Mouse (Mus musculus) cerebellum, adult 11-12 months (tissue): ENCODE data around the gene Ppp1r1b.
A peak's percentile ranks its signal among the peaks of the same experiment; 100 is the strongest.

ENCODE experiments used
- DNase-seq: peaks from one replicate; pipeline ENCODE4 v3.0.0; 2022

Gene Ppp1r1b

DNA sequence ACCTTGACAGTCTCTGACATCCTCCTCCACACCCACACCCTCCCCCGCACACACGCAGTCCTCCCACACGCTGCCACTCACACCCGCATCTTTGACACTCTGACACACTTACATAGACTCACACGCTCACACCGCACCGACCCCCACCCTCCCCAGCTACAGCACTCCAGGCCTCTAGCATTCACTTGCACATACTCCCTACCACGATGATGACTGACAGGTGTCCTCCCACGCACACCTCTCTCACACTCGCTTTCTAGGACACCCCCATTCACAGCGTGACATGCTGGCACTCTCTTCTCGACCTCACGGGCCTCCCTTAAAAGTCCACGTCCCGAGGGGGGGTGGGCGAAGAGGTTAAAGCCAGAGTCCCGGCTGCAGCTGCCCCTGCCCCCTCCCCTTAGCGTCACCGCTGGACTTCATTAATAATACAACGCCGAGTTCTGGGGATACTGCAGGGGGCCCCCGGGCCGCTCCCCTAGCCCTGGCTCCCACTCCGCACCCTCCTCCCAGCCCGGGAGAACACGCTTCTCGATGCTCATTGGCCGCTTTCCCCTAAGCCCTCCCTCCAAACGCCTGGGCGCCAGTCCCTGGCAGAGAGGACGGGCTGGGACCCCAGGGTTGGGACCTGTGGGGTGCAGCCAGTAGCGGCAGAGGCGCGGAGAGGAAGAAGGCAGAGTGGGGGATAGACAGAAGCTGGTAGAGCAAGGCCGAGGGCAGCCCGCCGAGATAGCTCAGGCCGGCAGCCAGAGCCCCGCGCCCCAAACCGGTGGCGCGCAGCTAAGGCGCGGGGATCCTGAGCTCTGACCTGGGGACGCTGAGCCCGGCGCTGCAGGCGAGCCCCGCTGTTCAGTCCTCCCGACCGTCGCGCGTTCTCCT lies at the start of gene Ppp1r1b:
Ppp1r1b (plus strand) TSS at position 322 of the 879 bp plus-strand sequence.
- peak; percentile 82 for DNase-seq

- peak; percentile 26 for DNase-seq
Measured at GRCm38 (mm10) chr11:98298484-98299205, 49.6 kb upstream of the Ppp1r1b start.

DNA sequence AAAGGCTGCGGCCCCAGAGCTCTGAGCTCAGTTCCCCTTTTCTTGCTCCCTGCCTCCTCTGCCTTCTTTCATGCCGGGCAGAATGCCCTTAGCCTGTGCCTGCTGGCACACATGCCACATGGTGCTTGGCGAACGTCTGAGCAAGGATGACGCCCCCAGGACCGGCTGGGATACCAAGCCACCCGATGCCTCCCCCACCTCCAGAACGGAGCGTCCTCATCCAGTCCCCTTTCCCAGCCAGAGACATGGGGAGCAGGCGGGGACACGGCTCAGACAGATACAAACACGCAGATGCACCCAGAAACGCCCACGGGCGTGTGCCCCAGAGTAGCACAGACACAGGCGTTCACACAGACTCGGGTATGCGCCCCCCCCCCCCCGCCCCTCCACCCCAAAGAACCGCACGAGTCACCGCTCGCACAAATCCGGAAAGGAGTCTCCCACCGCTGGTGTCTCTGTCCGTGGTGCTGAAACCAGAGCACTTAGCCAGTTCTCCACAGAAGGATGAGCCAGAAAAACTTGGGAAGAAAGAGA lies 34.3 kb upstream of the Ppp1r1b start:
- peak; percentile 75 for DNase-seq

DNA sequence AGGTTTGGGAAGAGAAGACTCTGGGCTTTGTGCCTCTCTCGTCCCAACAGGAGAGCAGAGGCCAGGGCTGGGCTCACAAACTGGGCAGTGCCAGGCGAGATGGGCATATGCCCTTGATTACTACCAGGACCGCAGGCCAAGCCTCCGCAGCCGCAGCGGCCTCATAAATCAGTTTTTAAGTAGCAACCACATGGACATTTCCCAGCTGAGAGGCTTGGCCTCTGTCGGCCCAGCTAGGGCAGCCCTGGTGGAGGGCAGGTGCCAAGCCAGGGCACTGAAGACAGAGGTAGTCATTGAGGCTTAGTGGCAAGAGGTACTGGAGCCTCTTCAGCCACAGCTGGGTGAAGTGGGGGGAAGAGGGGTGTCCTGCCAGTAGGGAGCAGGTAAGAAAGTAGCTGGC lies 30.7 kb upstream of the Ppp1r1b start:
- DNase-seq: no peak

GRCm38 (mm10) chr11:98318421-98319116 lies 29.6 kb upstream of the Ppp1r1b start:
- peak; percentile 71 for DNase-seq

- peak; percentile 75 for DNase-seq
Measured at GRCm38 (mm10) chr11:98319120-98319519, 29.1 kb upstream of the Ppp1r1b start.

GRCm38 (mm10) chr11:98319544-98319943 lies 28.7 kb upstream of the Ppp1r1b start:
- no peak for DNase-seq

- peak; percentile 56 for DNase-seq
Measured at GRCm38 (mm10) chr11:98319944-98320343, 28.3 kb upstream of the Ppp1r1b start.

DNA sequence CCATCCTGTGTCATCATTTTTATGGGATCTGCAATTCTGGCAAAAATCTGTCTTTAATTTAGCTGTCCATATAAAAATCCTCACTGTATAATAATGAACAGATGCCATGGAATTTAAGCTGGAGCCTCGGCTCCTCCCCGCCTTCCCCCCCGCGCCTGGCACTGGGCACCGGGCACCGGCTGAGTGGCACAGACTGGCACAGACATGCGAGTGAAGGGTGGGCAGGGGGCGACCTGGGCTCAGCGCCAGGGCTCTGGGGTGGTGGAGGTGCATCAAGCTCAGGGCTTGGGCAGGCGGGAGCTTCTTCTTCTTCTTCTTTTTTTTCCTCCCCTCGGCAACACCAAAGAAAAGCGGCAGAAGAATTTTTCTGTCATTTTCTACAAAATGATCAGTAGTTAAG lies 27.8 kb upstream of the Ppp1r1b start:
- peak; percentile 79 for DNase-seq

DNA sequence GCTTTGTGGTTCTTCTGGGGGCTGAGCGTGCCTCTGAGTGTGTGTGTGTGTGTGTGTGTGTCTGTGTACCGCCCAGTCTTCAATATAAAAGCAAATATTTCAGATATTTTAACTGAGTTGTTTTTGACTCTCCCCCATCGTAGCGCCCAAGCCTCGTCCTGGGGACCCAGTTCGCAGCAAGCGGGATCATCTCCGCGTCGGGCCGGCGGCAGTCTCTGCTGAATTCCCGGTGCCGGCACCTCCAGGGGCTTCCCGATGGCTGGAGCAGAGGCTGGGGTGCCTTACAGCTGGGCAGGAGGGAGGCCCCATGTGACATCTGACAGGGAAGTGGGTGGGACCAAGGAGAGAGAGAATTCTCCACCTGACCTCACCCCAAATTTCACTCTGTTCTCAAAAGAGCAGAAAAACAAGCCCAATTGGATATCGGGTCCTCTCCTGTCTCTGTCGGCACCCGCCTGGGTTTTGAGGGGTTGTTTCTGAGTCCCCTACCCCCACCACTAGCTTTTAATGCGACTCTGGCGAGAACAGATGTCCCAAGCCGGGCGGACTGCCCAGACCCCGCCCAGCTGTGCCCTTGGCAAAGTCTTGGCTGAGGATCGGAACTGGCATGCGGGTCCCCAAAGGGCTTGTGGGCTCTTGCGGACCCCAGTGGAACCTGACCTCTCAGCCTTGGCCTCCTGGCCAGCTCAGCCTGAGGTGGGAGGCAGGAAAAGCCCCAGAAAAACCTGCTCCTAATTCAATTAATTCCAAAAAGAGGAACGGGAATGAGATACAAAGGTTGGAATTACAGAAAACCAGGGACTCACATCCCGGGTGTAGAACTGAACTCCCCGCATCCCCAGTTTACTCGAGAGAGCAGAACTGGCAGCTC lies 27.2 kb upstream of the Ppp1r1b start:
- DNase-seq: peak; percentile 76

DNA sequence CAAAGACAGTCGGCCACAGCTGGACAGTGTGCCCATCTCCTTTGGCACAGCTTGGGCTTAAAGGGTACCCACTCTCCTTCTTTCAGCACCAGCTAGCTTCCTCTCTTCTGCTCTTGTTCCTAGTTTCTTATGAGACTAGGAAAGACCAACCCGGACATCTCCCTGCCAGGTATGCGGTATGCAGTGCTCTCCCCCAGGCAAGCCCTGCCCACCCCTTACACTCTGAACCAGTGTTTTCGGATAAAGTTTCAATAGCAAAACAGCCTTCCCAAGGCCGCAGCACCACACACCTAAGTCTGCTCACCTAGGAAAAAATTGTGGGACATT lies 26.6 kb upstream of the Ppp1r1b start:
- no peak for DNase-seq

GRCm38 (mm10) chr11:98322159-98322558 lies 26.0 kb upstream of the Ppp1r1b start:
- peak; percentile 63 for DNase-seq

DNA sequence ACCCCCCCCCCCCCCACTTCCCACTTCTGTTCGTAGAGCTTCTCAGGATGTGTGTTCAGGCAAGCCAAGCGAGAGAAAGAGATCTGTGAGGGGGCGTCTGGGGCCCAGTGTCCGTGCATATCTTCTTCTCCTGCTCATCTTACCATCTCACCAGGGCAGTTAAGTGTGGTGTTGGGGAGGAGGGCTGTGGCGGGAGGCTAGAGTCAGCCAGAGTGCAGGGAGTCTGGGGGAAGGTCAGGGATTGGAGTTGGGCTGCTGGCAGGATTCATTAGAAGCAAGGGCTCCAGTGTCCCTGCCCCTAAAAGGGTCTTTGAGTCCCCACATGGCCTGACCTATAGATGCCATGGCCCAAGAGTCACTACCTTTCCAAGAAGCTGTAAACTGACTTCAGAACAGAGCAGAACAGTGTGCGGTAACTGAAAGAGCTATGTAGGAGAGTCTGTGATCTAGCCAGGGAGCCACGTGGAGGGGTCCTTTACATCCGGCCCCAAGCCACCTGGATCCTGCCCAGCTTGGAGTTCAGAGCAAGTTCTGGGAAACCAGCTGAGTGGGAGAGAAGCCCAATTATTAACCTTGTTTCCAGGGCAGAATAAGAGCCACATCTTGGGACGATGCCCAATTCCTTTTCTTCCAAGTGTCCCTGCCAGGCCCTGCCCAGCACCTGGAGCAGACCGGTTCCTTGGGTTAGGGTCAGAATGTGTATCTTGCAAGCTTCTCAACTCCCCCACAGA lies 24.9 kb upstream of the Ppp1r1b start:
- DNase-seq: peak; percentile 64

- DNase-seq: peak; percentile 42
Measured at GRCm38 (mm10) chr11:98323933-98324332, 24.3 kb upstream of the Ppp1r1b start.

DNA sequence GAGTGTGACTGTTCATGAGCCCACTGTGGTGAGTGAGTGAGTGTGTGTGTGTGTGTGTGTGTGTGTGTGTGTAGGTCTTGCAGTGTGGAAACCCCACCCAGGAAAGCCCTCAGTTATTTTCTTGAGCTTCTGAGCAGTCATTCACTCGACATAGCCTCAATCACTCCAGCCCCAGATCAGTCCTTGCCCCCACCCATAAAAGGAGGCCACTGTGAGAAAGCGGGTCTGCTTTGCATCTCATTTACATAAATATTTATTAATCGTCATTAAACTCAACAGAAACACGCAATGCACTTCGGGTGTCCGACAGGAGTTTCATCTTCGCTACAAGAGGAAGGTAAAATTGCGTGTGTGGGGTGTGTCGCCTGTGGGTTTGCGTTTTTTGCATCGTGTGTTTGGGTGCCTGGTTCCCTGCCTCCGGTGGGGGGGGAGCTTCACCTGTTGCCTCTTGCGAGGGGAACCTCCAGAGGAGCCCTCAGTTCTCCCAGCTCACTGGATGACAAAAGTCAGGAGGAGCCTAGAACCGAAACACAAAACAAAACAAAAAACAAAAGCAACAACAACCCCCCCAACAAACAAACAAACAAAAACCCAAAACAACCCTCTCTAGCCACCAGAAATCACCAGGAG lies 22.9 kb upstream of the Ppp1r1b start:
- DNase-seq: peak; percentile 56

DNA sequence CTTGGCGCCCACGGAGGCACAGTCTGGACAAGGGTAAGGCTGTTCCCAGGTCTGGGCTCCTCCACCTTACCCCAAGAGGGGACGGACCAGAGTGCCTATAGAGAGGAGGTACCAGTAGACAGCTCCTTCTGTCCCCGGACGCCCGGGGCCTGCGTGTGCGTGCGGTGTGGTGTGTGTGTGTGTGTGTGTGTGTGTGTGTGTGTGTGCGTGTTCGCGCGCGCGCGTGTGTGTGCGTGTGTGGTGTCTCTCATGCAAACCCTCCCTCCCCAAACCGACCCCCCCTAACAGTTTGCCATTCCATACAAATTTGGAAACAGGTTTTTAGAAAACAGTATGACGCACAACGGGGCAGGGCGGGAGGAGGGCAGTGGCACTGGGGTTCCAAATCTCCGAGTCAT lies 22.4 kb upstream of the Ppp1r1b start:
- peak; percentile 60 for DNase-seq

DNA sequence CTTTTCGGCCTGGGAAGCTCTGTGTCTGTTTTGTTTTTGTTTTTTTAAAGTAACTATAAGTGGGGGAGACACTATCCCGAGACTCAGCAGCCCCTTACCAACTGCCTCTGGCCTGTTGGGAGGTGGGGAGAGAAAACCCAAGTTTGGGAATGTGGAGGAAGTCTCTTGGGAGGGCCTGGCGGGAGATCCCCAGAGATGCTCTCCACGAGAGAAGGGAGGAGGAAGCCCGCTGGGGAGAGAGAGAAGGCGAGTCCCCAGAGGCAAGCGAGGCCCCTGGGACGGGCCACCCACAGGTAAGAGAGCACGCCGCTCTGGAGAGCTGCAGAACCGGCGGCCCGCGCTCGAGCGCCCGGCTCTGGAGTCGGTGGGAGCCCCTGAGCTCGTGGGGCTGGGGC lies 21.5 kb upstream of the Ppp1r1b start:
- peak; percentile 43 for DNase-seq

- DNase-seq: no peak
Measured at GRCm38 (mm10) chr11:98327136-98328030, 20.8 kb upstream of the Ppp1r1b start.

DNA sequence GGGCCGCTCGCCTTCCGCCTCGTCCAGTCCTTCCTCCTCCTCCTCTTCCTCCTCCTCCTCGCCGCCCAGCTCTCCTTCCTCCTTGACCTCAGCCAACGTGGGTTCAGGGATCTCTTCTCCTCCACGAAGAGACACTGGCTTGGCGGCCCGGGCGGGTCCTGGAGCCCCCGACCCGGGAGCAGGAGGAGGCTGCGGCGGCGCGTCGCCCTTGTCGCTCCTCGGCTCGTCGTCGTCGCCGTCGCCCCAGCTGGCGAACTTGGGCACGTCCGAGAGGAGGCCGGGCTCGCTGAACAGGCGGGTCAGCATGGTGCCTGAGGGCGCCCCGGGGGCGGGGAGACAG lies 20.2 kb upstream of the Ppp1r1b start:
- peak; percentile 75 for DNase-seq
